Mouse (Mus musculus): Measurements from ENCODE around the gene Adamts2. TPM values are rescaled to one million over a fixed set of nuclear protein-coding genes. Genes with fewer than 3 reads are reported as not detected.
A peak's percentile ranks its signal among the peaks of the same experiment; 100 is the strongest.

The Adamts2 gene
- total RNA-seq (2021) = 10 to 100 TPM; 10.4 to 12.4 TPM
- long read RNA-seq, experiment 1, full-length matches to known transcripts = 4 of 11 reads
- long read RNA-seq, experiment 1, partial matches to known transcripts = 4 of 11 reads
- long read RNA-seq, experiment 1, other reads (novel, unspliced or antisense) = 3 of 11 reads
- long read RNA-seq, experiment 2, full-length matches to known transcripts = 5 of 12 reads
- long read RNA-seq, experiment 2, partial matches to known transcripts = 6 of 12 reads
- long read RNA-seq, experiment 2, other reads (novel, unspliced or antisense) = 1 of 12 reads

- peak; percentile 62 to 72 for DNase-seq
- intact Hi-C loops (cut with DNase I) = loop anchor here (5.0 kb wide), 2 partner anchors 86 to 159 kb away; no protein-coding TSS in a partner anchor
These were observed at the start of gene Adamts2 for GRCm38 (mm10) chr11:50601641-50602355. Gene Adamts2 (plus strand): TSS chr11:50602084.

GRCm38 (mm10) chr11:50557064-50557463 lies 44.8 kb upstream of the Adamts2 start:
- intact Hi-C loops (cut with DNase I) = no loop called here

GRCm38 (mm10) chr11:50559108-50559507 lies 42.8 kb upstream of the Adamts2 start:
- DNase-seq = no peak

More at GRCm38 (mm10) chr11:50557064-50557463, 44.8 kb upstream of the Adamts2 start:
- DNase-seq = no peak

GRCm38 (mm10) chr11:50565466-50566211 lies 36.2 kb upstream of the Adamts2 start:
- intact Hi-C loops (cut with DNase I) = no loop called here
- no peak for DNase-seq

More at GRCm38 (mm10) chr11:50559108-50559507, 42.8 kb upstream of the Adamts2 start:
- intact Hi-C loops (cut with DNase I) = no loop called here

DNA sequence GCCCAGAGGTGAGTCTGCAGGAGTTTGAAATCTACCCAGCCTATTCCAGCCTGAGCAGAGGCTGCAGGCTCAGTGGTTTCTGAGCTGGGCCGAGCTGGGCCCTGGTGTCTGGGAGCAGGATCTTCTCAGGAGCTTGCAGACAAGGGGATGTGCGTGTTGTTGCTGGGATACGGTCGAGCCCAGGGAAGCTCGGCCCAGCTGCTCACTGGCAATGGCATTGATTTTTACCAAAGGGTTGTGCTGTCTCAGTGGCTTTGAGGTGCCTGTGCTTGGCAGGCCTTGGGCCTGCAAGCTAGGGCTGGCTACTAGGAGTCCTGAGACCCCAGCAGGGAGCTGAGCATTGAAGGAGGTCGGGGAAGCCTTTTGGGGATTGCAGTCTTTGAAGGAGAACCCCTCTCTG lies 30.4 kb upstream of the Adamts2 start:
- no peak for DNase-seq
- intact Hi-C loops (cut with DNase I) = no loop called here

DNA sequence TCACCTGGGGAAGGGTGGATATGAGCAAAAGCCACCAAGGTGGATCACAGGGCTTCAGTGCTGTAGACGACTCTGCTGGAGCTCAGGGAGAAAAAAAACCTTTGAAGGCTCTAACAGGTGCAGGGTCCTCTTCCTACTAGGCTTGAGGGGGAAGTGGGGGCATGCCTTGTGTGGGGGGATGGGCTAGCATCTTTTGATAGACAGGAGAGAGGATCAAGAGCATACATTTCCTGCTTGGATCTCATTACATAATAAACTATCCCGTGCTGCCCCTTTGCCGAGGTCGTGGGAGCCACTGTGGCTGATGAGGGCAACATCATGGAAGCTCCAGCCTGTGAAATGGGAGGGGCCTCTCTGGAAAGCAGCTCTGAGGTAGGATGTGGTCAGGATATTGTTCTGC lies 25.4 kb upstream of the Adamts2 start:
- intact Hi-C loops (cut with DNase I) = no loop called here
- no peak for DNase-seq

GRCm38 (mm10) chr11:50587026-50587425 lies 14.9 kb upstream of the Adamts2 start:
- intact Hi-C loops (cut with DNase I) = loop anchor here (5.0 kb wide), 2 partner anchors 85 to 145 kb away; no protein-coding TSS in a partner anchor
- DNase-seq = peak; percentile 25 to 43

GRCm38 (mm10) chr11:50587787-50588186 lies 14.1 kb upstream of the Adamts2 start:
- intact Hi-C loops (cut with DNase I) = loop anchor here (5.0 kb wide), 2 partner anchors 85 to 145 kb away; no protein-coding TSS in a partner anchor
- DNase-seq = peak in 1 of 2 experiments; percentile 49

GRCm38 (mm10) chr11:50589060-50589459 lies 12.8 kb upstream of the Adamts2 start:
- intact Hi-C loops (cut with DNase I) = loop anchor here (5.0 kb wide), 2 partner anchors 87 to 147 kb away; no protein-coding TSS in a partner anchor

DNA sequence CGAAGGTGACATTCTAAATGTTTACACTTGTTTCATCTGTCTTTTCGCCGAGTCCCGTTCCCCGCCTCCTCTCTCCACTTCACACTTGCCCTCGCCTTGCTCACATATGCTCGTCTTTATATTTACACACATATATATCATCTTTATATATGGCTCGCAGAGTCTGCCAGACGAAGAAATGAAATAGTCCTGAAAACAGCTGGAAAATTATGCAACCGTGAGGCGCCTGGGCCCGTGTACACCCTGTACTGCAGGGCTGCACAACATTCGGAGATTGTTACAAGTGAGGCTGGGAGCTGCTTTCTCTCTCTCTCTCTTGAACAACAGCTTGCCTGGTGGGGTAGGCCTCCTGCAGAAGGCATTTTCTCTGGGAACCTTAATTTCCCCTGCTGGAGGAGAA lies 10.8 kb upstream of the Adamts2 start:
- no peak for DNase-seq
- intact Hi-C loops (cut with DNase I) = no loop called here

More at GRCm38 (mm10) chr11:50589060-50589459, 12.8 kb upstream of the Adamts2 start:
- peak; percentile 24 to 46 for DNase-seq

GRCm38 (mm10) chr11:50592892-50593553 lies 8.9 kb upstream of the Adamts2 start:
- intact Hi-C loops (cut with DNase I) = no loop called here
- no peak for DNase-seq

DNA sequence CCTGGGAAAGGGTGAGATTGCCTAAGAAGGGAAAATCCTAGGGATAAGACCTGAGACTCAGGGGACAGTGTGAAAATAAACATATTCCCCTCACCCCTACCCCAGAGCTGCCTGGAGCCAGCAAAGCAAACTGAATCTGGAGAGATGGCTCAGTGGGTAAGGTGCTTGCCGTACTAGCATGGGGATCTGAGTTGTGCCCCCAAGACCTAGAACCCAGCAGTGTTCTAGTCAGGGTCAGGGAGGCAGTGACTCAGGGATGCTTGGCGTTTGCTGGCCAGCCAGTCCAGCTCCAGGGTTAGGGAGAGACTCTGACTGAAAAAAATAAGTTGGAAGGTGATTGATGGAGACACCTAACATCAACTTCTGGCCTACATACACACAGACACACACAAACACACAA lies 5.3 kb upstream of the Adamts2 start:
- no peak for DNase-seq
- intact Hi-C loops (cut with DNase I) = no loop called here

DNA sequence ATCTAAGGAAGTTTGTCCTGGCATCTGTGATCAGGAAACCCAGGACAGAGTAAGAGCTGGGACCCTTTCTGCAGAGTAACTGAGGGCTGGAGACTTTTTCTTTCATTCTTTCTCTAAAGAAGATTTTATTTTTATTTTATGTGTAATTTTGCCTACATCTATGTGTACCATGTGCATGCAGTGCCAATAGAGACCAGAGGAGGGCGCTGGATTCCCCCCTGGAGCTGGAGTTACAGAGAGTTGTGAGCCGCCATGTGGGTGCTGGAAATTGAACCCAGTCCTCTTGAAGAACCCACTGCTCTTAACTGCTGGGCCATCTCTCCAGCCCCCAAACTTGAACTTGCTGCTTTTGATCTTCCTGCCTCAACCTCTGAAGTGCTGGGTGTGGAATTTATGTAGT lies 2.7 kb upstream of the Adamts2 start:
- no peak for DNase-seq
- intact Hi-C loops (cut with DNase I) = no loop called here

- intact Hi-C loops (cut with DNase I) = loop anchor here (5.0 kb wide), 2 partner anchors 85 to 160 kb away; no protein-coding TSS in a partner anchor
- DNase-seq = peak; percentile 34 to 46
These were observed 635 bp downstream of the Adamts2 start for GRCm38 (mm10) chr11:50602356-50603081.

DNA sequence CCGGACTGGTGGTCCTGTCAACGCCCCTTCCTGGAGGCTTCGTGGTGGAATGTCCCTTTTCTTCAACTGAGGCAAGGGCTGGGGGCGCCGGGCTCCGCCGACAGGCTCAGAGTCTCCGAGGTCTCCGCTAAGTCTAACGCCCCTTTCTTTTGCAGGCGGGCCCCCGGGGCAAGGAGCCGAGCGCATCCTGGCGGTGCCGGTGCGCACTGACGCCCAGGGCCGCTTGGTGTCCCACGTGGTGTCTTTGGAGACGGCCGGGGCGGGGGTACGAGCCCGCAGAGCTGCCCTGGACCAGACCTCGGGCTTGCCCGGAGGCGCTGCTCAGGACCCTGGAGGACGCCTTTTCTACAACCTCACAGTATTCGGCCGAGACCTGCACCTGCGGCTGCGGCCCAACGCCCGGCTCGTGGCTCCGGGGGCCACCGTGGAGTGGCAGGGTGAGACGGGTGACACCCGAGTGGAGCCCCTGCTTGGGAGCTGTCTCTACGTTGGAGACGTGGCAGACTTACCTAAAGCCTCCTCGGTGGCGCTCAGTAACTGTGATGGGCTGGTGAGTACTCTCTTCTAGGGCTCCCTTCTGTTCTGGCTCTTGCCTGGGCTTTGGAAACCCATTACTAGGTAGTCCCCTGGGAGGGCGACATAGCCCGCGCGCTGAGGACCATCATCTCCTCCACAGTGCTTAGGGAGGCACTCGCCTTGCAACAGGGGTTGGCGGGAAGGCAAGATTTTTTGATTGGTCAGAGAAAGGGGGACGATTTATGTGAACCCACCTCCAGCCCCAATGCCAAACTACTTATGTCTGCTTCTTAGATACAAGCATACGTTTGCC lies 1.4 kb downstream of the Adamts2 start:
- intact Hi-C loops (cut with DNase I) = loop anchor here (5.0 kb wide), 2 partner anchors 84 to 161 kb away; no protein-coding TSS in a partner anchor
- DNase-seq = peak; percentile 41 to 50

- intact Hi-C loops (cut with DNase I) = loop anchor here (5.0 kb wide), 2 partner anchors 83 to 162 kb away; no protein-coding TSS in a partner anchor
- no peak for DNase-seq
These were observed 2.5 kb downstream of the Adamts2 start for GRCm38 (mm10) chr11:50604371-50604770.

- intact Hi-C loops (cut with DNase I) = no loop called here
- DNase-seq = no peak
These were observed 9.3 kb downstream of the Adamts2 start for GRCm38 (mm10) chr11:50611181-50611580.

GRCm38 (mm10) chr11:50617015-50617543 lies 15.2 kb downstream of the Adamts2 start:
- no peak for DNase-seq
- intact Hi-C loops (cut with DNase I) = loop anchor here (5.0 kb wide), 1 partner anchor 130 kb away; no protein-coding TSS in a partner anchor
